Mouse (Mus musculus) granulocyte monocyte progenitor cell, adult 5-6 weeks (primary cell): ENCODE measurements around the gene Farsb. TPM values are rescaled to one million over a fixed set of nuclear protein-coding genes. Genes with fewer than 3 reads are reported as not detected.
A peak's percentile ranks its signal among the peaks of the same experiment; 100 is the strongest.

ENCODE experiments used
- ATAC-seq: replicated peaks from 2 replicates; pipeline ENCODE4 v1.8.0; 2016; ENCODE audit warnings: mild to moderate bottlenecking, moderate TSS enrichment, inconsistent platforms; ENCODE audit not compliant: poor library complexity, severe bottlenecking
- total RNA-seq, 2 experiments: library from RNA; stranded (forward) in 1 of 2; stranded (reverse) in 1 of 2; fragments of 200-712, 200-1000 nt in 1 of 2; fragments of >200 nt in 1 of 2; fragmentation: Nextera tagmentation in 1 of 2; gene quantifications; 2 replicates each; pipeline ENCODE4 v1.2.3; 2014 to 2017

Gene Farsb
- total RNA-seq, 2 experiments from 2014 or later: 75.1 to 81.3 TPM

- no peak for ATAC-seq
Observed at GRCm38 (mm10) chr1:78424848-78425247, 63.8 kb downstream of the Farsb start.

- ATAC-seq: no peak
Observed at GRCm38 (mm10) chr1:78422576-78422975, 66.1 kb downstream of the Farsb start.

DNA sequence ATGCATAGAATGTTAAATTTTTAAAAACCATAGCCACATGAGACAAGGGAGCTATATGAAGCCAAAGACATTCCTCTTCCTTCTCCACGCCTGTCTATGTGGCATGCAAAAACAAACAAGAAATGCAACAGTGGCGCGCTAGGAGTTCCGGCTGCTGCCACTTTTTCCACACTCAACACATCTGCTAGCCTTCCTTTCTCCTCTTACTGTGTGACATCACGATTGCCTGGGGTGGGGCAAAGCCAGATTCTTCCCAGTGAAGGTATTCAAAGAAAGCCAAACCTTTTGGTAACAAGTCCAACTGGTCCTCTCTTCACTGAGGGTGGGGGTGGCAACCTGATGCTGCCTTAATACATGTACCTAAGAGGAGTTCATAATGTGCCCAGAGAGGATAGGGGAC lies 66.9 kb downstream of the Farsb start:
- no peak for ATAC-seq

DNA sequence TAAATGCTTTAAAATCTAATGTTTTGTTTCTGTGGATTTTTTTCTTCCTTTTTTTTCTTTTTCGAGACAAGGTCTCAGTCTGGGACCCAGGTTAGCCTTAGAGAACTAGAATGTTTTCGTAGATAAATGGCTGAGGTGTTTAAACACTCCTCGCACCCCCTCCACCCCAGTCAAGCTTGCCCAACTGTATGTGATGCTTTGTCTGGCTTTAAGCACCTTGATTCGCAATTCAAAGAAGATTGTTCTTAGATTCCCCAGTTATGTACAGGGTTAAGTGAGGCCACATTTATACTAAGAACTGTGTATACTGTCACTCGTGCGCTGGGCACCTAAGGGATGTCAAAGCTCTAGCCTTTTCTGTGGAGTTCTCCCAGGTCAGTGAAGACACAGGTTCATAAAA lies 68.4 kb downstream of the Farsb start:
- no peak for ATAC-seq

DNA sequence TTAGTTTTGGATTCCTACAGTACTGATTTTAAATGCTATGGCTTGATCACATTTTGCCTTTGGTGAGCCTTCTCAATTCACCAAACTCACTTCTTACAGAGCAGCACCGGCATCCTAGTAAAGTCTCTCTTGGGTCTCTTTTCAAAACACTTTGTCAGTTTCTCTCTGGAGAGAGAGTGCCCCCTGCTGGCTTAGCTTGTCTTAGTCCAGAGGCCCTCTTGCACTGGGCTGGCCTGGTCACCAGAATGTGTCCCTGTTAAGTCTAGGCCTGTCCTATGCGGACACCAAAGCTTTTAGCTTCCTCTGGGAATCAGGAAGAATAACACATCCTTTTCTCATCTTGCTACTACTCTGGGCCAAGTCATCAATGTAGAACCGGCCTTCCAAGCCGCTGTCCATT lies 69.1 kb downstream of the Farsb start:
- ATAC-seq: peak; percentile 64

GRCm38 (mm10) chr1:78417154-78417911 lies 71.4 kb downstream of the Farsb start:
- no peak for ATAC-seq

GRCm38 (mm10) chr1:78414421-78414820 lies 74.3 kb downstream of the Farsb start:
- ATAC-seq: no peak

- ATAC-seq: peak; percentile 22; the same call in 1 of the 2 replicates
Observed at GRCm38 (mm10) chr1:78412668-78413067, 76.0 kb downstream of the Farsb start.

GRCm38 (mm10) chr1:78409396-78409795 lies 79.3 kb downstream of the Farsb start:
- ATAC-seq: no peak

- ATAC-seq: no peak
Observed at GRCm38 (mm10) chr1:78401413-78401812, 87.3 kb downstream of the Farsb start.

DNA sequence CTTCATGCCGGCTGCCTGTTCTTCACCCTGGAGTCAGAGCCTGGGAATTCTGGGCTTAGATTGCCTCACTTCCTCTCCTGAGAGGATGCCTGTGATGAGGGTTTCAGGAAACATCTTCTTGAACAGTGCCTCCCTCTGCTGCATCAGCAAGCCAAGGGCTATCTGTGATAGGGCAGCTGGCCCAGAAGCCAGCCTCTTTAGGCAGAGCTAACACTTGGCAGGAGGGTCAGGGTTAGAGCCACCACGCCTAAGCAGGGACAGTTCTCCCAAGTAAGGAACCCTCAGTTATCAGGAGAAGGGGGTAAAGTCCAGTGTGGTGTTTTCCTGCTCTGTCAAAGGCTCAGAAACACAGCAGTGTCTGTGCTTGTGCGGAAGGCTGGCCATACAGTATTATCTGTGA lies 88.9 kb downstream of the Farsb start:
- no peak for ATAC-seq

DNA sequence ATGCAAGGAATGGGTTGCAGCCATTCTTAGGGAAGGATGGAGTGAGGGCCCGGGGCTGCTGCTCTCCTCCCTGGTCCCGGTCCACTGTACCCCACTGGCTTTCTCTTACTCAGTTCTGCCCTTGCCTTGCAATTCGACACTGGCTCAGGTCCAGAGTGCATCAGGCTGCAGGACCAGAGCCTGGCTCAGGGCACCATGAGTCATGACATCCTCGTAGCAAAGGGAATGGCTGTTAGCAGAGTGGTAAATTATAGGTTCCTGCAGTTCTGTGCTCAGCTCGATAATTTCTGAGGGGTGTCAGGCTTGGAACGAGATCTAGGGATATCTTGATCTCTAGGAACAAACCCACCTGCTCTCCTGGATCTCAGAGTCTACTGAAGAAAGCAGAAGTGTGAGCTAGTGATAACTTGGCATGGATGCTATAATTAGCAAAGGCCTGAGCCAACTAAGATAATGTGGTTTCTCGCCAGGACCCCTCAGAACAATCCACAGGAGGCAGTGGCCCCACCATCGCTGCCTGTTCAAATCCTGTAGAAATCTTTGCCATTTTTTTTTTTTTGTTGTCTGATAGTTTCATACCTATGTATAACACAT lies 92.3 kb downstream of the Farsb start:
- ATAC-seq: no peak

GRCm38 (mm10) chr1:78395737-78396136 lies 93.0 kb downstream of the Farsb start:
- no peak for ATAC-seq

DNA sequence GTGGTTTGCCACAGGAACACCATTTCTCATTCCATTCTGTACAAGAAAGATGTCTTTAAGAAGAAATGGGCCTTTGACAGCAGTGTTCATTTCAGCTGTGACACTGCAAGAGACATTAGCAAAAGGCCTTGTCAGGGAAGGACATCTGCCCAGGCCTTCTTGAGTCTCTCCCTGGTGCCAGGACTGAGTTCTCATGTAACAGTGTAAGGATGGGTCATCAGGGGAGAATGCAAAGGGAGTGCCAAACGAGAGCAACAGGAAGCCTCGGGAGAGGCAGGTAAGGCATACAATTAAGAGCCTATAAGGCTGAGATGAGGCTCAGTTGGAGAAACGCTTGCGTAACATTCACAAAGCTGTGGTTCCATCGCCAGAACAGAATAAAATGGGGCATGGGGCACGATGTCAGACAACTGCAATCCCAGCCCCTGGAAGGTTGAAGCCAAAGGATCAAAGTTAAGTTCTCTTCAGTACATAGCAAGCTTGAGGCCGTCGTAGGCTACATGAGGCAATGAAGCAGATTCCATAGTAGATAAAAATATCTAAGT lies 93.4 kb downstream of the Farsb start:
- ATAC-seq: no peak

DNA sequence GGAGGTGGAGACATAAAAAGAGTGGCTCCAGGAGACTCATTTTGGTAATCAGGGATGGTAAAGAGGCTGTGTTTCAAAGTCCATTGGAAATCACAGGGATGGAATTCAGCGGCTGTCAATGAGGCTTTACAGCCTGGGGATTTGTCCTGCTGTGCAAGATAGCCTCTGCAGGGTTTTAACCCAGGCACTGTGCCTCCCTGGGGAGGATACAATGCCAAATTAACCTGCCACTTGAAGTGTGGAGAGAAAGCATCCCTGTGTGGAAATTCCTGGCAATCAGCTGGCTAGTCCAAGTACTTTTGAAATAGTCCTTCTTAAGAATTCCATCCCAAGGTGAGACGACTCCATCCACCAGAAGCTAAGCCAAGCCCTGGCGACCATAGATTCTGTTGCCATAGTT lies 99.8 kb downstream of the Farsb start:
- ATAC-seq: no peak

GRCm38 (mm10) chr1:78387854-78388253 lies 100.8 kb downstream of the Farsb start:
- no peak for ATAC-seq

GRCm38 (mm10) chr1:78380950-78381349 lies 107.7 kb downstream of the Farsb start:
- ATAC-seq: no peak

DNA sequence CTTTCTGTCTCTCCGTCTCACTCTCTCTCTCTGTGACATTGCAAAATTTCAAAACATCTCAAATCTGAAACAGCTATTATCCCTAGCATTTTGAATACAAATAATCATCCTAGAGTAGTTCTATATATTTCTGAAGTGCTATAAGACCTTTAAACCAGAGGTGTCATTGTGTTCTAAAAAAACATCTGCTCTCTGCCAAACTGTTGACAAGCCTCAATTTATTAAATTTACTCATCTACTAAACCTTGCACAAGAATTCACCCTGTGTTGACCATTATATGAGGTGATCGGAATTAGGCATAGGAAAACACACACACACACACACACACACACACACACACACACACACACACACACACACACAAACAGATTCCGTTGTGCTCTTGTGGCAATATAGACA lies 113.6 kb downstream of the Farsb start:
- ATAC-seq: no peak

DNA sequence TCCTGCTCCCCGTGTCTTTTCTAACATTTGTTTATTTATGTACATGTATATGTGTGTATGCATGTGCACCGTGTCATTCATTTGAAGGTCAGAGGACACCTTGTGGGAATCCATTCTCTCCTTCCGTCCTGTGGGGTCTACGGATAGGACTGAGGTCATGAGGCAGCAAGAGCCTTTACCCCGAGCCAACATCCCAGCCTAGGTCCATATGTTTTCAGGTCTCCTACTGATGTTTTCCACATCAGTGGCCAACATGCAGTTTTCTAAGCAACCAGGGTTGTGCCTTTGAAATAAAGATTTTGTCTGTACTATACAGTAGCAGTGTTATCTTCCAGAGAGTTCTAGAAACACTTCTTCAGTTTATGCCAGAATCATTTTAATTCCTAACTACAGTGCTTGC lies 114.9 kb downstream of the Farsb start:
- no peak for ATAC-seq

DNA sequence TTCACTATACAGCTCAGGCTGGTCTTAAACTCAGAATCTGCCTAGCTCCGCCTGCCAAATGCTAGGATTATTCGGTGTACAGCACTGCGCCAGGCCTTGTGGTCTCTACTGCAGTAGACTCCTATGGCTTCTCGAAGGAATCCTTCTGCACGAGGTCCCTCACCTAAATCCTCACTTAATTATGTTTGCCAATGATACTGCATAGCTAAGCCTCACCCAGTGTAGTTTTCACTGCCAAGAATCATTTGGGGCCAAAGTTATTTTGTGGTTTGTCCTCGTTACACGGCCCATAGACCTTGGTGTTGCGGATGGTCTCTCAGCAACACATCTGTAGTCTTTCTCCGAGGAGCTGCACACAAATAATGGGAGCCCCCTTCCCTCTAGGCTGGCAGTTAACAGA lies 116.4 kb downstream of the Farsb start:
- no peak for ATAC-seq

- ATAC-seq: no peak
Observed at GRCm38 (mm10) chr1:78371569-78372236, 117.0 kb downstream of the Farsb start.
